Mouse (Mus musculus): ENCODE measurements around the gene Fdxacb1.

- TF ChIP-seq GATA1 (IDR thresholded peaks at IDR 0.05; ENCODE audit: low read length) (no peak), TAL1 (IDR thresholded peaks at IDR 0.05; ENCODE audit: low read length) (no peak)
Measured at GRCm38 (mm10) chr9:50822216-50822615, 54.2 kb downstream of the Fdxacb1 start.

All from erythroblast, embryonic 14.5 days (primary cell).